Mouse (Mus musculus): Measurements from ENCODE around the gene Tomm70a. TPM values are rescaled to one million over a fixed set of nuclear protein-coding genes. Genes with fewer than 3 reads are reported as not detected.

Gene Tomm70a
- polyA plus RNA-seq, 1 experiment from 2014 or later: 48.3 TPM

- Histone ChIP-seq H3K9ac (ENCODE audit: low read depth, low read length) (no peak overlapping the region), H3K9me3 (replicated peaks; ENCODE audit: control insufficient read depth, low read length) (no peaks in the 10 kb centered on the region), H3K27ac (ENCODE audit: low read depth, low read length) (no peak overlapping the region), H3K4me3 (ENCODE audit: low read depth, low read length) (no peak overlapping the region), H3K36me3 (ENCODE audit: control insufficient read depth, insufficient read depth, low read length) (peaks cover 8% of the 10 kb centered on the region; the same call in 1 of the 2 replicates), H3K4me1 (ENCODE audit: control insufficient read depth, insufficient read depth, low read length) (no peaks in the 10 kb centered on the region), H3K27me3 (ENCODE audit: control insufficient read depth, insufficient read depth, low read length) (no peaks in the 10 kb centered on the region), H3K4me2 (no peak overlapping the region)
- 76% methylated on average over 2 of the region's 2 CpGs for WGBS (ENCODE audit: insufficient replicate concordance)
- ATAC-seq (replicated peaks; ENCODE audit: insufficient number of reproducible peaks, low FRiP score, low TSS enrichment): no peak
Measured at GRCm38 (mm10) chr16:57189493-57189892, 68.0 kb downstream of the Tomm70a start.

- H3K4me3 ChIP-seq (ENCODE audit: low read depth, low read length): no peak overlapping the region
- peaks cover 8% of the 10 kb centered on the region; the same call in 1 of the 2 replicates for H3K36me3 ChIP-seq (ENCODE audit: control insufficient read depth, insufficient read depth, low read length)
- 82% methylated on average over 8 of the region's 8 CpGs for WGBS (ENCODE audit: insufficient replicate concordance)
- H3K4me1 ChIP-seq (ENCODE audit: control insufficient read depth, insufficient read depth, low read length): no peaks in the 10 kb centered on the region
- no peak overlapping the region for H3K4me2 ChIP-seq
- H3K9ac ChIP-seq (ENCODE audit: low read depth, low read length): no peak overlapping the region
- no peaks in the 10 kb centered on the region for H3K27me3 ChIP-seq (ENCODE audit: control insufficient read depth, insufficient read depth, low read length)
- no peak overlapping the region for H3K27ac ChIP-seq (ENCODE audit: low read depth, low read length)
- ATAC-seq (replicated peaks; ENCODE audit: insufficient number of reproducible peaks, low FRiP score, low TSS enrichment): no peak
- no peaks in the 10 kb centered on the region for H3K9me3 ChIP-seq (replicated peaks; ENCODE audit: control insufficient read depth, low read length)
Measured at GRCm38 (mm10) chr16:57190390-57190789, 68.9 kb downstream of the Tomm70a start.

GRCm38 (mm10) chr16:57191214-57191613 lies 69.7 kb downstream of the Tomm70a start:
- H3K9ac ChIP-seq (ENCODE audit: low read depth, low read length): no peak overlapping the region
- H3K27me3 ChIP-seq (ENCODE audit: control insufficient read depth, insufficient read depth, low read length): no peaks in the 10 kb centered on the region
- no peaks in the 10 kb centered on the region for H3K4me1 ChIP-seq (ENCODE audit: control insufficient read depth, insufficient read depth, low read length)
- no peak overlapping the region for H3K4me3 ChIP-seq (ENCODE audit: low read depth, low read length)
- ATAC-seq (replicated peaks; ENCODE audit: insufficient number of reproducible peaks, low FRiP score, low TSS enrichment): no peak
- H3K27ac ChIP-seq (ENCODE audit: low read depth, low read length): no peak overlapping the region
- H3K9me3 ChIP-seq (replicated peaks; ENCODE audit: control insufficient read depth, low read length): no peaks in the 10 kb centered on the region
- H3K4me2 ChIP-seq: no peak overlapping the region
- peaks cover 8% of the 10 kb centered on the region; the same call in 1 of the 2 replicates for H3K36me3 ChIP-seq (ENCODE audit: control insufficient read depth, insufficient read depth, low read length)
- WGBS (ENCODE audit: insufficient replicate concordance): 92% methylated on average over 14 of the region's 14 CpGs

- no peak overlapping the region for H3K27ac ChIP-seq (ENCODE audit: low read depth, low read length)
- H3K4me3 ChIP-seq (ENCODE audit: low read depth, low read length): no peak overlapping the region
- WGBS (ENCODE audit: insufficient replicate concordance): 80% methylated on average over 5 of the region's 5 CpGs
- H3K36me3 ChIP-seq (ENCODE audit: control insufficient read depth, insufficient read depth, low read length): peaks cover 9% of the 10 kb centered on the region
- H3K4me1 ChIP-seq (ENCODE audit: control insufficient read depth, insufficient read depth, low read length): no peaks in the 10 kb centered on the region
- ATAC-seq (replicated peaks; ENCODE audit: insufficient number of reproducible peaks, low FRiP score, low TSS enrichment): no peak
- H3K9me3 ChIP-seq (replicated peaks; ENCODE audit: control insufficient read depth, low read length): no peaks in the 10 kb centered on the region
- no peaks in the 10 kb centered on the region for H3K27me3 ChIP-seq (ENCODE audit: control insufficient read depth, insufficient read depth, low read length)
- H3K9ac ChIP-seq (ENCODE audit: low read depth, low read length): no peak overlapping the region
- no peak overlapping the region for H3K4me2 ChIP-seq
Measured at GRCm38 (mm10) chr16:57196590-57196989, 75.1 kb downstream of the Tomm70a start.

- no peak overlapping the region for H3K9ac ChIP-seq (ENCODE audit: low read depth, low read length)
- no peak overlapping the region for H3K27ac ChIP-seq (ENCODE audit: low read depth, low read length)
- WGBS (ENCODE audit: insufficient replicate concordance): 70% methylated on average over 3 of the region's 3 CpGs
- no peaks in the 10 kb centered on the region for H3K27me3 ChIP-seq (ENCODE audit: control insufficient read depth, insufficient read depth, low read length)
- peaks cover 4% of the 10 kb centered on the region; the same call in 1 of the 2 replicates for H3K36me3 ChIP-seq (ENCODE audit: control insufficient read depth, insufficient read depth, low read length)
- no peak overlapping the region for H3K4me2 ChIP-seq
- no peak for ATAC-seq (replicated peaks; ENCODE audit: insufficient number of reproducible peaks, low FRiP score, low TSS enrichment)
- no peaks in the 10 kb centered on the region for H3K4me1 ChIP-seq (ENCODE audit: control insufficient read depth, insufficient read depth, low read length)
- no peak overlapping the region for H3K4me3 ChIP-seq (ENCODE audit: low read depth, low read length)
- no peaks in the 10 kb centered on the region for H3K9me3 ChIP-seq (replicated peaks; ENCODE audit: control insufficient read depth, low read length)
Measured at GRCm38 (mm10) chr16:57197281-57197680, 75.8 kb downstream of the Tomm70a start.

Other genes starting within 250 kb of the Tomm70a start
- gene Tmem45a, start 235.5 kb upstream of the Tomm70a start, polyA plus RNA-seq (2014; fragmentation: Nextera tagmentation; extraction: Ambion mirVana): 7.5 and 8.3 TPM in 2 replicates
- gene Lnp1, start 193.6 kb upstream of the Tomm70a start, polyA plus RNA-seq (2014; fragmentation: Nextera tagmentation; extraction: Ambion mirVana): 1.3 and 2.0 TPM in 2 replicates
- not detected in 2 replicates for gene Tmem45a2, start 50.3 kb upstream of the Tomm70a start, polyA plus RNA-seq (2014; fragmentation: Nextera tagmentation; extraction: Ambion mirVana)
- 43.0 and 46.3 TPM in 2 replicates for gene Nit2, start 45.6 kb downstream of the Tomm70a start, polyA plus RNA-seq (2014; fragmentation: Nextera tagmentation; extraction: Ambion mirVana)
- gene Tbc1d23, start 109.8 kb downstream of the Tomm70a start, polyA plus RNA-seq (2014; fragmentation: Nextera tagmentation; extraction: Ambion mirVana): 20.5 and 25.0 TPM in 2 replicates
- 0.10 TPM in 1 of 2 replicates, not detected in the other for gene Tmem30c, start 171.2 kb downstream of the Tomm70a start, polyA plus RNA-seq (2014; fragmentation: Nextera tagmentation; extraction: Ambion mirVana)
- gene Filip1l, start 231.4 kb downstream of the Tomm70a start, polyA plus RNA-seq (2014; fragmentation: Nextera tagmentation; extraction: Ambion mirVana): 26.0 and 26.8 TPM in 2 replicates